Mouse (Mus musculus): ENCODE results near the gene Mrgprb5.
"Not testable (repeated sequence)": the region's sequence is repeated elsewhere in the genome, so short reads cannot be mapped to it uniquely, and the experiment has no call there.

DNA sequence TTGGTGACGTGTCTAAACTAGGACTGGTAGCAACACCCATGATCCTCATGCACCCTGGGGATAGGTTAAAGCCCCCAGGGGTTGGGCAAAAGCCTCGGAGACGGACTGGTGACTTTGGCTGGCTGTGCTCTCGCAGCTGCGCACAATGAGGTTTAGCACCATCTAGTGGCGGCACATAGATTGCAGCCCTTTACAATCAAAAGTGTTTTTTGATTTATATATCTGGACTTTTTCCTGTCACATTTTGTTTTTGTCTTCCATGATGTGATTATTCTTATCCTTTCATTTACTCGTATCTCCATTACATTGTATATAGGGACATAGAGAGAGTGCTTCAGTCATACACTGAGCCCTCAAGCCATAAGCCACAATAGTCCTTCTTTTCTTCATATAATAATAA is 36.6 kb downstream of the Mrgprb5 start:
- peak; percentile 60 for TF ChIP-seq CTCF (IDR thresholded peaks at IDR 0.05; ENCODE audit: low read depth)
- TF ChIP-seq EP300 (optimal IDR thresholded peaks at IDR 0.05) = not testable (repeated sequence)

Data from stomach, postnatal 0 days (tissue).